Mouse (Mus musculus) ovary, postnatal 36 days (tissue): ENCODE results near the gene Nfyc.

Experiments
- DNase-seq: peaks from one replicate; pipeline ENCODE4 v3.0.0; 2022; ENCODE audit warnings: low spot score, mixed read lengths

Gene Nfyc

DNA sequence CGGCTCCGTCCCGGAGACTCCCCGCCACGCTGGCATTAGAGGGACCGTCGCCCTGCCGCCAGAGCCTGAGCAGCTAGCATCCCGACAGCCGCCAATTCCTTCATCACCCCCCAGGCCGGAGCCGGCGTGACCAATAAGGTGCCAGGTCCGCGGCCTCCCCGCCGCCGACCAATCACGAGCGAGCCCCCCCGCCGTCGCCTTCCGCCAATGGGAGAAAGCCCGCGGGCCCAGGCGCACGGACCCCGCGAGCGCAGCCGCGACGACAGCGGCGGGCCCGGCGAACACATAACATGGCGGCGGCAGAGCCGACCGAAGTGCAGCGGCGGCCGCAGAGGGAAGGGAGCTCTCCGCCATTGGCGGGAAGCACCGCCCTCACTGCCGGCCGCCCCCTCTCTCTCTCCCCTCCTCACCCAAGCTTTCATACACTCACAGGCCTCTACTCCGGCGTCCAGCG, 6.2 kb downstream of the Nfyc start:
- peak; percentile 97 for DNase-seq

DNA sequence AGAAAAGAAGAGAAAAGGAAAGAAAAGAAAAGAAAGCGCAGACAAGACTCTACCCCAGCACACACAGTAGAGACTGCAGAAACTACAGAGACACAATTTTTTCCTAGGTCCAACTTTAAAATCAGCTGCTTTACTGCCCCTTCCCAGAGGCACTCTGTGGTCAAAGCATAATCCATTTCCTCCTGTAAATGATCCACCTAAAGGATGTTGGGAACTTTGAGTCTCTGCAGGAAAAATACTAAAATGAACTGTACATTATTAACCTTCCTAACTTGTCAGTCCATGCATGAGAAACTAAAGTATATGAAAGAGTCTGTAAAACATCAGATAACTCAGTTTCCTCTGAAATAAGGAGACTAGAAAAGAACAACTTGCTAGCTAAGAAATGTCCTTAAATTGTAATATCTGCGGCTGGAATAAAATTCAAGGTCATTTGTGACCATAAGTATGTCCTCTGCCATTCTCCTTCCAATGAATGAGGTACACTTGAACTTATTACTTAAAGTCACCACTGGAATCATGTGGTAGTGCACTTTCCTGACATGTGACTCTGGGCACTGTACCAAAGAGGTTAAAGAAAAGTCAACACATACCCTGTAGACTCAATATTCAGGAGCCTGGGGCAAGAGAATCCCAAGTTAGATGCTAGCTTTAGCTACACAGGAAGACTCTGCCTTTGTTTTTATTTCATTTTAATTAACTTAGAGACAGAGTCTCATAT, 9.0 kb downstream of the Nfyc start:
- no peak for DNase-seq

DNA sequence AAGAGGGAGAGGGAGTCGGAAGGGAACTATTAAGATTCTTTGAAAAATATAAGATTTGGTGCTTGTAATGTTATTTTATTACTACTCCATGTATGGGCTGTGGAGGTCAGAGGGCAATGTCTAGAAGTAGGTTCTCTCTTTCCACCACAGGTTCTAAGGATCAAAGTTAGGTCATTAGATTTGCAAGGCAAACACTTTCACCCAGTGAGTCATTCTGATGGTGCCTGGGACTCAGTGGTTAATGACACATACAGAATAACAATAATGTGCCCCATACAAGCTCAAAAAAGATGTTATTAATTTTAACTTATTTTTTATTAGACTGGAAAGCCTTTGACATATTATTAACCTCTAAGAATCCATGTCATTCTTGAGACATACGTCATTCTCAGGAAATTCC, 11.5 kb downstream of the Nfyc start:
- DNase-seq = no peak

DNA sequence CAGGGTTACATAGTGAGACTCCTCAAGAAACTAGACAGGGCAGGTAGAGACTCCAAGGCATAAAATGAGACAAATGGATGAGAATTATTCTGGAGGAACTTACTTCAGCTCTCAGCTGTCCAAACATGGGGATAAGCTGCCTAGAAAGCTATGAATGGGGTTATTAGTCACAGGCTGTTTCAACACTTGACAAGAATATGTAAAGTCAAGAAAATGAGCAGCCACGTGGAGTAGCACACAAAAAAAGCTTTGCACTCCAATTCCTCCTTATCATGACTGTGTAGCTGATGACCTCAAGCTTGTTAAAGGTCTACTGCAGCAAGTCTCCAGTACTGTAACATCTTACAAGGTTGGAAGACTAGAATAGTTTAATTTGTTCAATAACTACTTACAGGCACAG, 12.1 kb downstream of the Nfyc start:
- no peak for DNase-seq

DNA sequence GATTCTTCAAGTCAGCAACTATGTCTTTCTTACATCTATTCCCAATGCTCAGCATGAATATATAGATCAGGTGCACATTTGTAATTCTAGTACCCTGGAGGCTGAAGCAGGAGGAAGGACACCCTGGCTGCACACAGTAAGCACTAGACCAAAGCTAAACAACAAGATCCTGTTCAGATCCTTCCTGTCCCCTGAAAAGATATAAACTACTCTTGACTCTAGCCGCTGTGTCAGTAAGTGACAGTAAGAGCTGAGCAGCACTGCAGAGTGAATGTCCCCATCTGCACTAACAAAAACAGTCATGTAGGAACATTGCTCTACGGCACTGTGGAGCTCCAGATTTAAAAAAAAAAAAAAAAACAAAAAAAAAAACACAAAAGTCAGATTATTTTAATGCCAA, 13.4 kb downstream of the Nfyc start:
- no peak for DNase-seq

DNA sequence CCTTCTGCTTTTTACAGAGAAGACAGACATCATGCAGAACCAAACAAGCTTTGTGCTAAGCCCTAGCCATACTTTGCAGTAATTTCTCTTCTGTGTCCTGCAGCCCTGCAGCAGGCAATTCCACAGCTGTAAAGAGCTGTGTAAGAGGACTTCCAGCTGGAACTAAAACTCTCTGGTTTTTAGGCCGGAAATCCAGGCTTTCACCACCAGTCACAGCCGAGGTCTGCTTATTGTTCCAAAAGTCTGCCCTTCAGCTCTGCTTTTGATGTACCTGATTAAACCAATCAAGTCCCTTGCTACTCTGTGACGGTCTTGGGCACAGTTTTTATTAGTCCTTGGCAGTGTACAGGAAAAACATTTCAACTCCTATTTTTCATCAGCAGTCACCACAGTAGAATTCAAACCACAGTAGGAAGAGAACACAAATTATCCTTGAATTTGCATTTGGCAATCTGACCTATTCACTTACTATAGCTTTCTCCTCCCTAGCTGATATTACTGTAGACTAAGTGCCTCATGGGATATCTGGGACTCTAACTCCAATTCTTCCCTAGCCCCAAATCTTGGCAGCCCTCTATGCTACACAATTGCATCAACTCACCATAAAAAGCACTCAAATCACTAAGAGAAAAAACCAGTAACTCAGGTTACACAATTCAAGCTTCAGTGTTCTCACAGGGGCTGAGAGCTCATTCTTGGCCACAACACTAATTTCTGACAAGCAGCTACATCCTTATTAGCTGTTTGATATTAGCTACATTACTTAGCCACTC, 14.2 kb downstream of the Nfyc start:
- DNase-seq = no peak

DNA sequence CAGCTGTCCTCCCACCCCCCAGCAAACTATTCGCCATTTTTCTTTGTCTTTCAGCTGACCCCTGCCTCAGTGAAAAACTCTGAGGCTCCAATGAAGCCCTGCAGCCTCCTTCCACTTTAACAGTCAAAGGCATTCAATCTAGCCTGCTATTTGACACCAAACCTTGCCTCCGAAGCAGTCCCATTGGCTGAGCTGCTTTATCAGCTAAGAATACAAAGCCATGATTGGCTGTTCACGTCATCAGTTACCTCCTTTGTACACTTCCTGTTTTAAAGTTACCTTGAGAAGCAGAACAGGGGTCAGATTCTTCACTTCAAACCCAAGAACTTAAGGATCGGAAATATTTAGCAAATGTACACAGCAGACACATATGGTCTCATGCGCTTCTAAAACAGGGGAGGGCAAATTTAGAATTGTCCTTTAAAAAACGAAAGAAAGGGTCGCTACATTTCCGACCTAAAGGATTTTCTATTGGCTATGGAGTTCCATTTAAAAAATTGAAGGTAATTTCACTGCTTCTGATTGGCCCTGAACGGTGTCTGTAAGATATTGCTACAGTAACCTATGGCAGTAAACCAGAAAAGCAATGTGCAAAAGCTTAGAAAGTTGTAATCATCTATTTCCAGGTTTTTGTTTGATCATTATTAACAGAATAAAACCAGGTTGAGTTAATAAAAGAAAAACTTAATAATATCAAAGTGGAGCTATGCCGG, 15.6 kb downstream of the Nfyc start:
- DNase-seq = peak; percentile 56

DNA sequence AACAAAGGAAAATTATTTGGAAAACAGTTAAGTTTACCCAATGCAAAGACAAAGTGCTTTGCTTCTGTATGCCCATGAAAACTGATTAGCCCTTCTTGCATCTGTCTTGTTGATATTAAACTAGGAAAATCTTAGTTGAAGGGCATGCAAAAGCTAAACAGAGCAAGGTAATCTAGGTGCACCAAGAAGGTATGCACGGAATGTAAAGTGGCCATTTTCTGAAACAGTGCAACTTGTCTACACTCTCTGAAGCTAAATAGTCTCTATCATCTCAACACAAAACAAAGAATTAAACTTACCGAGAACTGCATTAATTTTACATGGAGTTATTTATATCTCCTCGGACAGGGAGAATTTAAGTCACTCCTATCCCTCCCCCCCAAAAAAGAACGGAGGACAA, 16.2 kb downstream of the Nfyc start:
- DNase-seq = no peak

DNA sequence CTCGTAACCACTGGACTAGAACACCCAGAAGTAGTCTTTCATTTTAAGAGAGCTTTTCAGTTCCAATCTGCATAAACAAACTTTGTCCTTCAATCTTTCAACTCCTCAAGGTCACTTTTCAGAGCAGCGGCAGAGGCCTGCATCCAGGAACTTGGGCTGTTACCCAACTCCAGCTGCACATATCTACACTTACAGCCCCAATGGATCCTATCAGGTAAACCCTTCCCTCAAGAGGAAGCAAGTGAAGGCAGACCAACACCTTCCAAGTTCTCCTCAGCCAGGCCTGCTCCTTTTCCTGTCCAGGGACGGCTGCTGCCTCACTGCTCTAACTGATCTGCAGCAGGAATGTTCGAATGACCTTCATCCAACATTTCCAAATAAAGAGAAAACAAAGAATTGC, 17.2 kb downstream of the Nfyc start:
- DNase-seq = peak; percentile 47

DNA sequence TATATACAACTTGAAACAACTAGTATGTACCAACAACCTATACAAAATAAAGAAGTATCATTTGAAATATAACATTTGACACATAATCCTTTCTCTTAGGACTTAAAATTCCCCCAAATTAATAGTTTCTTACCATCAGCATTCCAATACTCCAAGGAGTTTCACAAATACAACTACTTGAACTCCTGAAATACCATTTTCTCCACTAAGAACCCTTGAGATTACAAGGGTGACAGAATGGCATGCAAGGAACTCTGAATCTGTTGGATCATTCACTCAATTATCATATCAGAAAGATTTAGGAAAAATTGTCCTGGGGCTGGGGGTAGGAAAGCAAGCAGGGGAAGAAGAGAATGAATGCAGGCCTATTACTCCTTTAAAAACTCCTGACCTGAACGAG, 17.6 kb downstream of the Nfyc start:
- DNase-seq = no peak

DNA sequence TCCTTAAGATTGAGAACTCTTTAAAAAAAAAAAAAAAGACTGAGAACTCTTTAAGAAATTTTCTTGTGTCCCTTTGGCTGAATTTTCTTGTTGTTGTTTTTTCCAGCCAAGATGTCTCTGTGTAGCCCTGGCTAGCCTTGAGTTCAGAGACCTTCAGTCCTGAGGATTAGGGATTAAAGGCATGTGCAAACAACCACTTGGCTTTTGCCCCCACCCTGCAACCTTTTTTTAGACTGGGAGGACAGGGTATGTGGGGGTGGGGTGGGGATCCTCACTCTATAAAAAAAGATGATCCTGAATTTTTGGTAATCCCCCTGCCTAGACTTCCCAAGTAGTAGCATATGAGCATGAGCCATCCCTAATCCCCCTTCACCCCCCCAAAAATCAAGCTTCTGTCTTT, 25.6 kb downstream of the Nfyc start:
- no peak for DNase-seq

DNA sequence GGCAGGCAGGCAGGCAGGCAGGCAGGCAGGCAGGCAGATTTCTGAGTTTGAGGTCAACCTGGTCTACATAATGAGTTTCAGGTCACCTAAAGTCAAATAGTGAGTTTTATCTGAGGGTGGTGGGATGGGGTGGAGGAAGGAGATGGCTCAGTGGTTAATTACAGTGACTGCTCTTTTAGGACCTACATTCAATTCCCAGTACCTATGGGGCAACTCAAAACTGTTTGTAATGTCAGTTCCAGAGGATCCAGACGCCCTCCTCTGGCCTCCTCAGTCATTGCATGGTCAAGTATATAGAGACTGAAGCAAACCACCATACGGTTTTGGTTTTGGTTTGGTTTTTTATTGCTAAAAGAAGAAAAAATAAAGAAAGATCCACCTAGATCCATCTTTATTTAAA, 29.9 kb downstream of the Nfyc start:
- peak; percentile 11 for DNase-seq

DNA sequence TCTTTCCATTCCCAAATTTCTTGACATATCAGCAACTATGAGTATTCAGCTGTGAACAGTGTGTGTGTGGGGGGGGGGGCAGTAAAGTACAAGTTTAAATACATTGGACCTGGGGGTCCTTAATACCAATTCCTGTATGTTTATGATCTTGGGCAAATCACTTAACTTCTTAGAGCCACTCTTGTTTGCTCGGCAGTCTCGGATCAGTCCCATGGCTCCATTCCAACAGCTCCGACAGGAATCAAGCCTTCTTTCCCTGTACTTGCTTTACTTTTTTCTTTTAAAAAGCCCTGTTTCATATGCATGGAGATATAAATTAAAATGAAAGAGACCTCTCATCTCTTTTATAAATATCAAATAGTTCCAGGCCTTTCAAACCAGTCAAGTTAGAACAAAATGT, 30.7 kb downstream of the Nfyc start:
- DNase-seq = no peak

DNA sequence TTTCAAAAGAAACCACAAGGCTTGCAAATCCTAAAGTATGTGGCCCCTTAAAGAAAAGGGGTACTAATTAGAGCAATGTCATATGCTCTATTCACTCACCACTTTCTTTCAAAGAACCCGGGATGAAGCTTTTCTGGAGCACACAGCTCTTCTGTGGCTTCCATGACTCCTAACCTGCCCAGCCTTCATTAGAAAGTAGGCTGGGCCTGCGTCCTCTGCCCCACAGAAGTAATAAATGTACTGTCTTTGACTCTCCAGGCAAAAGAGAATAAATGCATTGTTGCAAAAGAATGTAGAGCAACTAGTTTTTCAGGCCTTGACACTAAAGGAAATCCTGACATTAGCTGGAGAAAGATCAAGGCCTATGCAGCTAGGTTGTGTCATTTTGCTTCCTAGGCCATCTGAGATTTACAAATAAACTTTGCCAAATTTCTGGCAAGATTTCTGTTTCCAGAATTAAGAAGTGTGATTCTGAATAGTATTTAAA, 31.6 kb downstream of the Nfyc start:
- no peak for DNase-seq

DNA sequence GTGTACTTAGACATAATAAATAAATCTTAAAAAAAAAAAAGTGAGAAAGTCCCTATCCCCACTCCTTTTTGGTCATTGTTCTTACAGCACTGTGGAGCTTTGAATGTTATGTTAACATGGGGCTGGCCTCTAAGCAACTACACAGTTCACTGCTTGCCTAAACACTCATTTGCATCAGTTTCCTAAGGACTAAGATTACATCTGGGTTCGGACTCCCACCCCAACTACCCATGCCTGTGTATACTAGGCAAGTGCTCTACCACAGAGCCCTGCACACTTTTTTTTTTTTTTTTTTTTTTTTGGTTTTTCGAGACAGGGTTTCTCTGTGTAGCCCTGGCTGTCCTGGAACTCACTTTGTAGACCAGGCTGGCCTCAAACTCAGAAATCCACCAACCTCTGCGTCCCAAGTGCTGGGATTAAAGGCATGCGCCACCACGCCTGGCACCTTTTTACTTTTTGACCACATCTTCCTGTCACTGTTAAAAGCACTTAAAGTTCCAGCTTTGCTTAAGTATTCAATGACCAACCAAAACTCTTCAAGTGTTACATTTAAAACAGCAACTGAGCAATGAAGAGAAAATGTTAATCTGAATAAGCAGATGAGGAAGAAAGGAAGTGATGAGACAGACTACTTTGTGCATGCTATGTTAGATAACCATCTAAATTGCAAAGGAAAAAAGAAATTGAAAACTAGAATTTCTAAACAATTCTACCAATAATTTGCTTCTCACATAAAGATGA, 33.2 kb downstream of the Nfyc start:
- DNase-seq = no peak

DNA sequence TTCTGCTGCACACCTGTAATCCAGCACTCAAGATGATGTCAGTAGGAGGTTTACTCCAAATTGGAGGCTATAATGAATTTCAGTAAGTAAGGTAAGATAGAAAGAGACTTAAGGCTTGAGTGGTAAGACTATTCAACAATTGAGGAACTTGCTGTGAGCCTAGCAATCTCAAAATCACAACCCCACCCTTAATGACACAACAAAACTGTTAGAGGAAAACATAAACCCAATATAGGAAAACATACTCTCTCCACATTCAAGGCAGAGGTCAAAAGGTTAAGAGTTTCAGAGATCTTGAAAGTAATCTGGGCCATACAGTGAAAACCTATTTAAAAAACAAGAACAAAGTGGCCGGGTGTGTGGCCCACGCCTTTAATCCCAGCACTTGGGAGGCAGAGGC, 34.7 kb downstream of the Nfyc start:
- no peak for DNase-seq

DNA sequence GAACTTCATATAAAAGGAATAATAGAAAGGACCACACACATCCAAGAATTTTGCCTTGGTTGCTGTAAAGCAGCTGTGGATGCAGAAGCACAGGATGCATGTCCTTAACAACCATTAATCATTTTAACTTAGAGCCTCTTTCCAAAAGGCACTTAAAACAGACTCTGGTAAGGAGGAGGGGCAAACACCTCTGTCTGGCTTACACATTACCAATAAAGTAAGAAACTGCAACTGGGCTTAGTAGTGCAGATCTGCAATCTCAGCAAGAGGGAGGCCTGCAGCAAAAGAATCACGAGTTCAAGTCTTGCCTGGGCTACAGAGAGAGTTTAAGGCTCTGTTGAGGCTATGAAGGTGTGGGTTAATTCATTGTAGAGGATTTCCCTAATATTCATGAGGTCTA, 35.7 kb downstream of the Nfyc start:
- DNase-seq = no peak

DNA sequence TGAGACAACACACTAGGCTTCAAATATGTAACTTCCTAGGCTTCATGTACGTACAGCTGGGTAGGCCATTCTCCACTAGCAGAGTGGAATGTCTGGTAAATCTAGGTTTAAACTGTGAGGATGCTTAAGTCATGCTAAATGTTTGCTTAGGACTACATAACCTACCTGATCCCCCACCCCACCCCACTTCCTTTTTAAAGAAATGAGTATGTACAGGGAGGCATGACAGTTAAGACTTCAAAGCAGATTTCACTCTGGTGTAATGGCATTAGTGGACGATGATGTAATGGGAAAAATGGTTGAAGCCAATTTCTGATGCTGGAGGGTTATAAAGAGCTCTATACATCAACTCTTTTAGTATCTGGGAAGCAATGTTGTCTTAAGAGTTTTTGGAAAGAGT, 38.5 kb downstream of the Nfyc start:
- DNase-seq = no peak

DNA sequence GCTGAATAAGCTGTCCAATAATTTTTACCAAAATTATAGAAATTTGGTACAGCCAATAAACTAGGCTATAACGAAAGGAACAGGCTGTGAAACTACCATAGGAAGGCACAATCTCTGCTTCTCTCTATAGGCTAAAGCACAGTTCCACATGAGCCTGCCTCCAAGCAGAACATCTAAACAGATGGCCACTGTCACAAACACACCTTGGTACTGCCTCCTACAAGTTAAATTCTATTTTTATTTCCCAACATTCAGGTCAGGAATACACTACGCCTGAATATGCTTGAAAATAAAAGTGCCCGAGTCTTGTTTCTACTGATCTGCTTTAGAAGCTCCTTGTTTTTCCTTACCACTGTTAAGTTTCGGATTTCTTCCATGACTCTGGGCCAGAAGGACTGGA, 41.3 kb downstream of the Nfyc start:
- DNase-seq = no peak

DNA sequence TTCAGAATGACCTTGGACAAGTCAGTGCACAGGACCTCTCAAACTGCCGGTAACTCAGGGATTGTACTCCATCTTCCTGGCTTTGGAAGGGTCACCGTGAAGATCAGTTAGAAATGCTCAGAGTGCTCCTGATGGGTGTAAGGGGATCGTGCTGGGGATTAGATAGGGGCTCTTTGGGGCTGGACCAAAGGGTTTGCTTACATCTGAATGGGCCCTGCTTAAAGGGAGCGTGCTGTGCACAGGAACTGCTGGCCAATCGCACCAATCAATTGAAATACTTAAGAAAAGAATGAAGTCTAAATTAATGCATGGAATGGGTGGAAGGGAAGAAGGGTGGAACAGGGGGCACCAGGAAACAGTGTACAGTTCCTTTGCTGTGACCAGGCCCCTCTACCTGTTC, 75.6 kb downstream of the Nfyc start:
- DNase-seq = no peak

DNA sequence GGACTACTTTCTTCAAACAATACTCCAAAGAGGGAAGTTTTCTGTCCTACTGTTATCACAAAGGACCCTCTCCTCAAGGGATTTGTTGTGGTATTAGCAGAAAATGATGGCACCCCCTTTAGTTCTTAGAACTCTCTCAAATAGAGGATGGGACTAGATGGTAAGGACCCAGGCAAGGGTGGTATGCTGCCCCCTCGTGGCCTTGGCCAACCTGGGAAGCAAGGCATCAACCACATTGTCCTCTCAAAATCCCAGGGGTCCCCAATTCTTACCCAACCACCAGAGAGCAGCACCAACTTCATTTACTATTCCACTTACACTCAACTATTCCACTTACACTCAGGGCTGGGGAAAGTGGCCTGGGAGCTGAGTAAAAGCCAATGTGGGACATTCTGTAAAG, 76.1 kb downstream of the Nfyc start:
- peak; percentile 75 for DNase-seq

DNA sequence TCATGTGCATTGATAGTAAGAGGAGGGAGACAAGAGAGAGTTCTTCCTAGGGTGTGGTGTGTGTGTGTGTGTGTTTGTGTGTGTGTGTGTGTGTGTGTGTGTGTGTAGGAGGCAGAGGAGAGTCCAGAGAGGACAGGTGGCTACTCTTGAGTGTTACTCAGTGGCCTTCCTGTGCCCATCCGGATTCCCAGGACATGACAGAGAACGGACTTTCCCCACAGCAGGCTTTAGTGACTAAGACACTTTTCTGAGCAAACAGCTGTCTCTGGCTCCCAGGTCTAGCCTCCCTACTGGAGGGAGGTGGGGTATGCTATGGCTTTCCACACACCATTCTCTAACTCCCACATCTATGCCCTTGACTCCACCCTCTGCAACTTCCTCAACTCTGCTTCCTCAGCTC, 81.8 kb downstream of the Nfyc start:
- no peak for DNase-seq
